Mouse (Mus musculus): ENCODE data around the gene Cdh16. TPM values are rescaled to one million over a fixed set of nuclear protein-coding genes. Genes with fewer than 3 reads are reported as not detected.

Cdh16 gene
- total RNA-seq, 1 experiment, result not detected

DNA sequence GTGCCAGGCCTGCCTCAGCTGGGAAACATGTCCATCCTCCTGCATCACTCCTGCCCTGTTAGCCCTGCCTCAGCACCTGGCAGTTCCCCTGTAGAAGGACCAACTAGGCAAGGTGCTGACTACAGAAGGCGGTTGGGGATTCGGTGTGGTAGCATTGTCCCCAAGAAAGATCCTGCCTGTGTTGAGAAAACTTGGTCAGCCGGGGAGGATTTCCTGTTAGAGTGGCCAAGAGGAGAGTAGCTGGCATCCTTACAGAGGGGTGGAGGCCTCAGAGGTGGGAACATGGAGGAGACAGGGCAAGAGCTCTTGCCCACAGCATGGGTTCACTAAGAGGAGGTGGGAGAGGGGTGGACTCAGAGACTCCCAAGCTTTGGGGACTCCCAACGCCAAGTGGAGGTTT lies 69.0 kb downstream of the Cdh16 start:
- Histone ChIP-seq H3K4me3 (ENCODE audit: insufficient read depth in 1 of 2, low read depth in 1 of 2, low read length in 2 of 2, poor library complexity in 1 of 2, severe bottlenecking in 1 of 2) (no peak overlapping the region), H3K9ac (ENCODE audit: insufficient read depth, low read depth, low read length, poor library complexity, severe bottlenecking) (no peak overlapping the region), H3K36me3 (ENCODE audit: control insufficient read depth, insufficient read depth, low read length, poor library complexity, severe bottlenecking) (no peaks in the 10 kb centered on the region), H3K27ac (ENCODE audit: insufficient read depth, low read depth, low read length, poor library complexity, severe bottlenecking) (no peak overlapping the region), H3K4me1 (ENCODE audit: control insufficient read depth in 2 of 2, insufficient read depth in 2 of 2, low read length in 2 of 2, poor library complexity in 1 of 2) (no peaks in the 10 kb centered on the region), H3K9me3 (ENCODE audit: control insufficient read depth, insufficient read depth, low read depth, low read length) (no peaks in the 10 kb centered on the region)
- in situ Hi-C loops (cut with MboI; ENCODE audit: low sequenced_read_pairs in 2 of 2, unreplicated experiment in 2 of 2), result no loop called here
- TF ChIP-seq HCFC1 (IDR thresholded peaks at IDR 0.05; ENCODE audit: borderline replicate concordance, insufficient read depth, low read length) (no peak), CHD2 (IDR thresholded peaks at IDR 0.05; ENCODE audit: low read depth, low read length) (no peak), ZC3H11A (IDR thresholded peaks at IDR 0.05; ENCODE audit: borderline replicate concordance, low read depth, low read length) (no peak), ZNF384 (IDR thresholded peaks at IDR 0.05; ENCODE audit: low read depth, low read length) (no peak), MAFK (IDR thresholded peaks at IDR 0.05; ENCODE audit: insufficient read depth, low read depth, low read length) (no peak)
- DNase-seq (ENCODE audit: low read depth, low spot score), result no peak

Other genes with a start within 250 kb of the Cdh16 start
- gene Cmtm4, start 228.6 kb downstream of the Cdh16 start, total RNA-seq (2012; rRNA removed), result 20.5 and 21.3 TPM in 2 replicates
- 27.5 and 28.9 TPM in 2 replicates for gene Dync1li2, start 181.3 kb downstream of the Cdh16 start, total RNA-seq (2012; rRNA removed)
- gene Terb1, start 114.5 kb downstream of the Cdh16 start, total RNA-seq (2012; rRNA removed), result 0.26 and 0.45 TPM in 2 replicates
- 29.9 and 42.8 TPM in 2 replicates for gene Nae1, start 89.8 kb downstream of the Cdh16 start, total RNA-seq (2012; rRNA removed)
- gene Car7, start 89.7 kb downstream of the Cdh16 start, total RNA-seq (2012; rRNA removed), result 0.90 and 1.1 TPM in 2 replicates
- 11.2 and 13.5 TPM in 2 replicates for gene Pdp2, start 32.9 kb downstream of the Cdh16 start, total RNA-seq (2012; rRNA removed)
- 2.7 and 3.4 TPM in 2 replicates for gene Rrad, start 6.9 kb upstream of the Cdh16 start, total RNA-seq (2012; rRNA removed)
- 71.9 and 81.9 TPM in 2 replicates for gene Ciao2b, start 17.6 kb upstream of the Cdh16 start, total RNA-seq (2012; rRNA removed)
- not detected in 2 replicates for gene Ces2a, start 109.6 kb upstream of the Cdh16 start, total RNA-seq (2012; rRNA removed)
- not detected in 2 replicates for gene Ces2b, start 207.2 kb upstream of the Cdh16 start, total RNA-seq (2012; rRNA removed)
- gene Ces2c, start 222.7 kb upstream of the Cdh16 start, total RNA-seq (2012; rRNA removed), result not detected in 2 replicates